Mouse (Mus musculus): ENCODE results near the gene Ankib1. TPM values are rescaled to one million over a fixed set of nuclear protein-coding genes. Genes with fewer than 3 reads are reported as not detected.
"Not testable (repeated sequence)": the region's sequence is repeated elsewhere in the genome, so short reads cannot be mapped to it uniquely, and the experiment has no call there.

The Ankib1 gene
- polyA plus RNA-seq, 1 experiment: 19.8 TPM

GRCm38 (mm10) chr5:3669938-3670554 is 132.7 kb downstream of the Ankib1 start:
- no peak overlapping the region for H3K27ac ChIP-seq (ENCODE audit: insufficient read depth, low read length)
- no peak overlapping the region for H3K4me3 ChIP-seq (replicated peaks; ENCODE audit: insufficient read depth, low read depth, low read length)
- H3K4me1 ChIP-seq (ENCODE audit: control insufficient read depth, insufficient read depth, low read length): no peaks in the 10 kb centered on the region
- WGBS: 94% methylated on average over 6 of the region's 6 CpGs
- DNase-seq: no peak
- H3K27me3 ChIP-seq (ENCODE audit: control insufficient read depth, insufficient read depth, low read length): no peaks in the 10 kb centered on the region
- no peak for TF ChIP-seq CTCF (IDR thresholded peaks at IDR 0.05; ENCODE audit: borderline replicate concordance, insufficient read depth, low read depth, low read length)
- TF ChIP-seq POLR2A (IDR thresholded peaks at IDR 0.05; ENCODE audit: borderline replicate concordance, insufficient read depth, low read length): no peak

GRCm38 (mm10) chr5:3666585-3666984 is 136.1 kb downstream of the Ankib1 start:
- DNase-seq: no peak
- 76% methylated on average over 12 of the region's 12 CpGs for WGBS

GRCm38 (mm10) chr5:3665225-3665624 is 137.5 kb downstream of the Ankib1 start:
- Histone ChIP-seq H3K27me3 (ENCODE audit: control insufficient read depth, insufficient read depth, low read length) (no peaks in the 10 kb centered on the region), H3K4me1 (ENCODE audit: control insufficient read depth, insufficient read depth, low read length) (no peaks in the 10 kb centered on the region), H3K27ac (ENCODE audit: insufficient read depth, low read length) (no peak overlapping the region), H3K4me3 (replicated peaks; ENCODE audit: insufficient read depth, low read depth, low read length) (no peak overlapping the region)
- DNase-seq: no peak
- WGBS: 94% methylated on average over 2 of the region's 2 CpGs
- no peak for TF ChIP-seq CTCF (IDR thresholded peaks at IDR 0.05; ENCODE audit: borderline replicate concordance, insufficient read depth, low read depth, low read length)
- TF ChIP-seq POLR2A (IDR thresholded peaks at IDR 0.05; ENCODE audit: borderline replicate concordance, insufficient read depth, low read length): no peak

More at GRCm38 (mm10) chr5:3666585-3666984, 136.1 kb downstream of the Ankib1 start:
- Histone ChIP-seq H3K27me3 (ENCODE audit: control insufficient read depth, insufficient read depth, low read length) (no peaks in the 10 kb centered on the region), H3K4me1 (ENCODE audit: control insufficient read depth, insufficient read depth, low read length) (no peaks in the 10 kb centered on the region), H3K4me3 (replicated peaks; ENCODE audit: insufficient read depth, low read depth, low read length) (no peak overlapping the region), H3K27ac (ENCODE audit: insufficient read depth, low read length) (no peak overlapping the region)
- no peak for TF ChIP-seq POLR2A (IDR thresholded peaks at IDR 0.05; ENCODE audit: borderline replicate concordance, insufficient read depth, low read length)
- TF ChIP-seq CTCF (IDR thresholded peaks at IDR 0.05; ENCODE audit: borderline replicate concordance, insufficient read depth, low read depth, low read length): no peak

- 77% methylated on average over 5 of the region's 5 CpGs for WGBS
- Histone ChIP-seq H3K4me3 (replicated peaks; ENCODE audit: insufficient read depth, low read depth, low read length) (no peak within 1 kb of the TSS), H3K4me1 (ENCODE audit: control insufficient read depth, insufficient read depth, low read length) (no peaks in the 10 kb centered on the region), H3K27me3 (ENCODE audit: control insufficient read depth, insufficient read depth, low read length) (no peaks in the 10 kb centered on the region), H3K27ac (ENCODE audit: insufficient read depth, low read length) (no peak within 1 kb of the TSS)
- no peak for DNase-seq
- no peak for TF ChIP-seq CTCF (IDR thresholded peaks at IDR 0.05; ENCODE audit: borderline replicate concordance, insufficient read depth, low read depth, low read length)
- TF ChIP-seq POLR2A (IDR thresholded peaks at IDR 0.05; ENCODE audit: borderline replicate concordance, insufficient read depth, low read length): no peak
Observed at GRCm38 (mm10) chr5:3657085-3657484, 145.6 kb downstream of the Ankib1 start, which contains the start of gene Gatad1. Gatad1 (minus strand) TSS chr5:3657185.

DNA sequence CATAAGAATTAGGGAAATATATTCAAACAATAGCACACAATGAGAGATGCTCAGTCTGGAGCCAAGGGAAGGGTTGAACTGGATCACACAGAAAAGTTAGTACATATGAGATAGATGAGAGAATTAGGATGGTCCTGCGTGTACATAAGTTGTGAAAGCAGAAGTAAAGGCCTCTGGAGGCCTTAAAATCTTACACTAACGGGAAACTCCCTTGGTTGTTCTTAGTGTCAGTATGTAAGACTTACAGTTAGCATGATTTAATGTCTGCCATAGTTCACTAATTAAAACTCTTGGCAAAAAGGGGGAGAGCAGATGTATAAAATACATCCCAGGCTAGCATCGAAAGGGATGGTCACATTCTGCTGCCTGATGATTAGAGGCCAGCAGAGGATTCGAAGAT is 148.9 kb downstream of the Ankib1 start:
- no peak for DNase-seq
- 87% methylated on average over 4 of the region's 4 CpGs for WGBS

GRCm38 (mm10) chr5:3652903-3653575 is 149.7 kb downstream of the Ankib1 start:
- WGBS: 92% methylated on average over 19 of the region's 25 CpGs
- DNase-seq: not testable (repeated sequence)

More for the DNA sequence above, 148.9 kb downstream of the Ankib1 start:
- H3K4me3 ChIP-seq (replicated peaks; ENCODE audit: insufficient read depth, low read depth, low read length): no peak overlapping the region
- H3K27me3 ChIP-seq (ENCODE audit: control insufficient read depth, insufficient read depth, low read length): no peaks in the 10 kb centered on the region
- no peak overlapping the region for H3K27ac ChIP-seq (ENCODE audit: insufficient read depth, low read length)
- no peaks in the 10 kb centered on the region for H3K4me1 ChIP-seq (ENCODE audit: control insufficient read depth, insufficient read depth, low read length)
- TF ChIP-seq CTCF (IDR thresholded peaks at IDR 0.05; ENCODE audit: borderline replicate concordance, insufficient read depth, low read depth, low read length) (no peak), POLR2A (IDR thresholded peaks at IDR 0.05; ENCODE audit: borderline replicate concordance, insufficient read depth, low read length) (no peak)

DNA sequence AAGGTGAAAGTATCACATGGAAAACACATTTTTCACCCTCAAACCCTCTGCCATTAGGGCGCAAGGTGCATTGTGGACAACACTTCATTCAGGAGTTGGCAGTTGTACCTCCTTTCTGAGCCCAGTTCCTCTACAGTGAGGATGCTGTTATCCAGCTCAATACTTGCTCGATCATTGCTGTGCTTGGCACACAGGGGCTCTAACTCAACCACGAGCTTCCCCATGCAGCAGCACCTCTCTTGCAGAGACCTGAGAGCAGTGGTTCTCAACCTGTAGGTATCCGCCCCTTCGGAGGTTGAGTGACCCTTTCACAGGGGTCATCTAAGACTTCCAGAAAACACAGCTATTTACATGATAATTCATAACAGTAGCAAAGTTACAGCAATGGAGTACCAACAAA is 151.1 kb downstream of the Ankib1 start:
- no peak for DNase-seq
- no peaks in the 10 kb centered on the region for H3K4me1 ChIP-seq (ENCODE audit: control insufficient read depth, insufficient read depth, low read length)
- no peak overlapping the region for H3K4me3 ChIP-seq (replicated peaks; ENCODE audit: insufficient read depth, low read depth, low read length)
- WGBS: 81% methylated on average over 5 of the region's 5 CpGs
- no peak overlapping the region for H3K27ac ChIP-seq (ENCODE audit: insufficient read depth, low read length)
- no peaks in the 10 kb centered on the region for H3K27me3 ChIP-seq (ENCODE audit: control insufficient read depth, insufficient read depth, low read length)
- TF ChIP-seq POLR2A (IDR thresholded peaks at IDR 0.05; ENCODE audit: borderline replicate concordance, insufficient read depth, low read length) (no peak), CTCF (IDR thresholded peaks at IDR 0.05; ENCODE audit: borderline replicate concordance, insufficient read depth, low read depth, low read length) (no peak)

More at GRCm38 (mm10) chr5:3652903-3653575, 149.7 kb downstream of the Ankib1 start:
- not testable (repeated sequence) for H3K27ac ChIP-seq (ENCODE audit: insufficient read depth, low read length); H3K27me3 ChIP-seq (ENCODE audit: control insufficient read depth, insufficient read depth, low read length); H3K4me3 ChIP-seq (replicated peaks; ENCODE audit: insufficient read depth, low read depth, low read length); H3K4me1 ChIP-seq (ENCODE audit: control insufficient read depth, insufficient read depth, low read length)

DNA sequence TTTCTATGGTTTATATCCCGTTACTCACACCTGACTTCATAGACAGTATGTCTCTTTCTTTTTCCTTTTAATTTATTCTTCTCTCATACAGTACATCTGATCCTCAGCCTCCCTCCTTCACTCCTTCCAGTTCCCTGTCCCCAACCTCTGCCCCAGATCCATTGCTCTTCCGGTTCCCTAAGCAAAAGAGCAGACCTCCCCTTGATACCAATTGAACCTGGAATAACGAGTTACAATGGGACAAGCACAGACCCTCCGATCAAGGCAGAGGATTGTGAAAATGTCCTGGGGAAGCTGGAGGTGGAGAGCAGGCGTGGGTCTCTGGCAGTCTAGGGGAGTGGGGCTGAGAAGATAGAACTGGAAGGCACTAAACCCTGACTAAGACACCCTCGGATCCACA is 151.8 kb downstream of the Ankib1 start, which contains the start of gene Tmbim7:
Tmbim7 (plus strand) TSS at position 301 of the 400 bp plus-strand sequence.
- 66% methylated on average over 6 of the region's 6 CpGs for WGBS
- TF ChIP-seq CTCF (IDR thresholded peaks at IDR 0.05; ENCODE audit: borderline replicate concordance, insufficient read depth, low read depth, low read length): no peak
- TF ChIP-seq POLR2A (IDR thresholded peaks at IDR 0.05; ENCODE audit: borderline replicate concordance, insufficient read depth, low read length): no peak
- Histone ChIP-seq H3K4me3 (replicated peaks; ENCODE audit: insufficient read depth, low read depth, low read length) (no peak within 1 kb of the TSS), H3K27ac (ENCODE audit: insufficient read depth, low read length) (no peak within 1 kb of the TSS), H3K27me3 (ENCODE audit: control insufficient read depth, insufficient read depth, low read length) (no peaks in the 10 kb centered on the region), H3K4me1 (ENCODE audit: control insufficient read depth, insufficient read depth, low read length) (no peaks in the 10 kb centered on the region)
- no peak for DNase-seq
